Mouse (Mus musculus) gastrocnemius, postnatal 4 days (tissue): ENCODE measurements around the gene Mroh2a. TPM values are rescaled to one million over a fixed set of nuclear protein-coding genes. Genes with fewer than 3 reads are reported as not detected.

ENCODE experiments used
- DNase-seq, 2 experiments: peaks; one replicate each; pipeline ENCODE4 v3.0.0; 2021 to 2022; ENCODE audit warnings: low spot score in 2 of 2, mixed read lengths in 2 of 2
- total RNA-seq, 2 experiments: library from RNA; stranded (reverse); gene quantifications; 2 replicates each; pipeline ENCODE4 v1.2.3; 2021

The Mroh2a gene
- total RNA-seq, 2 experiments from 2014 or later = 0.13 TPM; not detected in 1

- DNase-seq = peak in 1 of 2 experiments; percentile 7
These were observed 62.4 kb downstream of the Mroh2a start for GRCm38 (mm10) chr1:88289152-88289551.

- DNase-seq = peak in 1 of 2 experiments; percentile 61
These were observed 63.1 kb downstream of the Mroh2a start for GRCm38 (mm10) chr1:88289917-88290316.

GRCm38 (mm10) chr1:88290511-88290910 is 63.7 kb downstream of the Mroh2a start:
- peak in 1 of 2 experiments; percentile 10 for DNase-seq

- DNase-seq = peak in 1 of 2 experiments; percentile 13
These were observed 64.7 kb downstream of the Mroh2a start for GRCm38 (mm10) chr1:88291409-88292005.

GRCm38 (mm10) chr1:88292057-88292456 is 65.3 kb downstream of the Mroh2a start:
- DNase-seq = peak in 1 of 2 experiments; percentile 15

- peak in 1 of 2 experiments; percentile 25 for DNase-seq
These were observed 67.9 kb downstream of the Mroh2a start for GRCm38 (mm10) chr1:88294650-88295049.

- DNase-seq = peak; percentile 16 to 19
These were observed 69.6 kb downstream of the Mroh2a start for GRCm38 (mm10) chr1:88296171-88296920.

- DNase-seq = peak in 1 of 2 experiments; percentile 20
These were observed 70.9 kb downstream of the Mroh2a start for GRCm38 (mm10) chr1:88297480-88298258.

- no peak for DNase-seq
These were observed 72.1 kb downstream of the Mroh2a start for GRCm38 (mm10) chr1:88298686-88299528.

GRCm38 (mm10) chr1:88299529-88299945 is 72.8 kb downstream of the Mroh2a start:
- peak in 1 of 2 experiments; percentile 29 for DNase-seq

GRCm38 (mm10) chr1:88300301-88301050 is 73.7 kb downstream of the Mroh2a start:
- DNase-seq = peak in 1 of 2 experiments; percentile 32

- DNase-seq = peak in 1 of 2 experiments; percentile 35
These were observed 74.6 kb downstream of the Mroh2a start for GRCm38 (mm10) chr1:88301121-88302014.

- DNase-seq = no peak
These were observed 75.4 kb downstream of the Mroh2a start for GRCm38 (mm10) chr1:88302057-88302740.

GRCm38 (mm10) chr1:88303762-88304161 is 77.0 kb downstream of the Mroh2a start:
- DNase-seq = no peak

GRCm38 (mm10) chr1:88304261-88304985 is 77.6 kb downstream of the Mroh2a start:
- no peak for DNase-seq

GRCm38 (mm10) chr1:88305018-88305795 is 78.4 kb downstream of the Mroh2a start:
- DNase-seq = no peak

GRCm38 (mm10) chr1:88306543-88306942 is 79.8 kb downstream of the Mroh2a start:
- DNase-seq = no peak
